In genomic region chr12:33333914-33334313, GRCm38 (mm10) we compare ENCODE assay signal across 8 mouse cellular contexts.
DNase-seq lines count a peak whose midpoint lies in the region; ATAC-seq and TF ChIP-seq lines count a peak whose summit lies in the region.

No protein-coding gene starts in this region.

- no peak overlapping the region for H3K4me2 ChIP-seq in heart, embryonic 13.5 days
- no peak overlapping the region for H3K4me2 ChIP-seq in kidney, postnatal 0 days (ENCODE audit: low read length)
- H3K4me2 ChIP-seq in liver, embryonic 11.5 days: 0 out of 2 replicates have a peak overlapping the region, but pooled peaks have one; percentile 9
- no peak overlapping the region for H3K4me2 ChIP-seq in stomach, embryonic 14.5 days (replicated peaks; ENCODE audit: low read depth, low read length)

- no peaks in the 10 kb centered on the region for H3K79me2 ChIP-seq in C2C12 (ENCODE audit: control insufficient read depth, insufficient read depth)

- no peak overlapping the region for H3K4me3 ChIP-seq in C2C12 (ENCODE audit: insufficient read depth, poor library complexity, severe bottlenecking)
- H3K4me3 ChIP-seq in heart, embryonic 13.5 days: no peak overlapping the region
- no peak overlapping the region for H3K4me3 ChIP-seq in kidney, postnatal 0 days (replicated peaks; ENCODE audit: low read depth, low read length)
- H3K4me3 ChIP-seq in liver, embryonic 11.5 days (ENCODE audit: low read depth, low read length): no peak overlapping the region
- no peak overlapping the region for H3K4me3 ChIP-seq in stomach, embryonic 14.5 days (ENCODE audit: low read depth, low read length)

- ATAC-seq in heart, embryonic 13.5 days (ENCODE audit: extremely low read depth, insufficient number of reproducible peaks, low FRiP score, low TSS enrichment): peak; percentile 19; the same call in 1 of the 2 replicates
- ATAC-seq in kidney, postnatal 0 days (replicated peaks; ENCODE audit: low FRiP score, low read depth): 0 out of 2 replicates have a peak, but pooled peaks have one; percentile 37
- ATAC-seq in liver, embryonic 11.5 days (replicated peaks; ENCODE audit: low FRiP score): peak; percentile 67
- ATAC-seq in stomach, embryonic 14.5 days (ENCODE audit: insufficient number of reproducible peaks, insufficient read depth, low FRiP score, low read depth): peak; percentile 68; the same call in 1 of the 2 replicates

- no peak overlapping the region for H3ac ChIP-seq in C2C12 (ENCODE audit: control insufficient read depth, insufficient read length, low read depth)

- H3K36me3 ChIP-seq in C2C12 (ENCODE audit: control insufficient read depth, insufficient read depth): no peaks in the 10 kb centered on the region
- H3K36me3 ChIP-seq in heart, embryonic 13.5 days: no peaks in the 10 kb centered on the region
- no peaks in the 10 kb centered on the region for H3K36me3 ChIP-seq in kidney, postnatal 0 days (ENCODE audit: insufficient read depth, low read length)
- H3K36me3 ChIP-seq in liver, embryonic 11.5 days (ENCODE audit: control insufficient read depth, insufficient read depth, low read length): no peaks in the 10 kb centered on the region
- no peaks in the 10 kb centered on the region; the same call in 1 of the 2 replicates for H3K36me3 ChIP-seq in stomach, embryonic 14.5 days (ENCODE audit: control insufficient read depth, insufficient read depth, low read length)

- H3K27ac ChIP-seq in heart, embryonic 13.5 days (replicated peaks): no peak overlapping the region
- no peak overlapping the region for H3K27ac ChIP-seq in kidney, postnatal 0 days
- peak overlapping the region; percentile 57 for H3K27ac ChIP-seq in liver, embryonic 11.5 days (ENCODE audit: low read depth, low read length)
- H3K27ac ChIP-seq in stomach, embryonic 14.5 days (ENCODE audit: low read length): no peak overlapping the region

- H3K79me3 ChIP-seq in C2C12 (ENCODE audit: low read depth): no peaks in the 10 kb centered on the region

- no peaks in the 10 kb centered on the region for H3K9me3 ChIP-seq in heart, embryonic 13.5 days
- H3K9me3 ChIP-seq in kidney, postnatal 0 days (replicated peaks; ENCODE audit: low read length): no peaks in the 10 kb centered on the region
- no peaks in the 10 kb centered on the region for H3K9me3 ChIP-seq in liver, embryonic 11.5 days (ENCODE audit: control insufficient read depth, low read length)
- H3K9me3 ChIP-seq in stomach, embryonic 14.5 days (ENCODE audit: control insufficient read depth, low read depth, low read length): no peaks in the 10 kb centered on the region

- WGBS in heart, embryonic 13.5 days: 19% methylated on average over 8 of the region's 8 CpGs
- 24% methylated on average over 8 of the region's 8 CpGs for WGBS in kidney, postnatal 0 days
- WGBS in liver, embryonic 11.5 days: 36% methylated on average over 8 of the region's 8 CpGs
- 25% methylated on average over 8 of the region's 8 CpGs for WGBS in stomach, embryonic 14.5 days

- peak; percentile 82 for TF ChIP-seq CTCF in C2C12 (IDR thresholded peaks at IDR 0.05; ENCODE audit: control insufficient read depth, insufficient read depth, insufficient read length)
- peak; percentile 97 for TF ChIP-seq CTCF in kidney, postnatal 0 days (IDR thresholded peaks at IDR 0.05; ENCODE audit: low read depth)

- H3K27me3 ChIP-seq in C2C12 (ENCODE audit: control insufficient read depth, insufficient read depth, insufficient read length): no peaks in the 10 kb centered on the region
- peaks cover 17% of the 10 kb centered on the region for H3K27me3 ChIP-seq in heart, embryonic 13.5 days (replicated peaks)
- H3K27me3 ChIP-seq in kidney, postnatal 0 days (ENCODE audit: insufficient read depth, low read length): no peaks in the 10 kb centered on the region
- H3K27me3 ChIP-seq in liver, embryonic 11.5 days (replicated peaks; ENCODE audit: control insufficient read depth, insufficient read depth, low read length): no peaks in the 10 kb centered on the region
- no peaks in the 10 kb centered on the region for H3K27me3 ChIP-seq in stomach, embryonic 14.5 days (ENCODE audit: control insufficient read depth, insufficient read depth, low read length)

- peak; percentile 93 for DNase-seq in brain, adult 2 months (ENCODE audit: low read depth, low spot score)
- DNase-seq in fibroblast of lung, adult 2 months (ENCODE audit: low read depth): peak; percentile 69
- peak; percentile 84 for DNase-seq in kidney, postnatal 0 days (ENCODE audit: low spot score)
- peak; percentile 67 for DNase-seq in liver, embryonic 11.5 days (ENCODE audit: low spot score)
- DNase-seq in neural tube, embryonic 10.5 days (ENCODE audit: extremely low spot score, low spot score): peak; percentile 86

- no peak overlapping the region for H3K9ac ChIP-seq in heart, embryonic 13.5 days
- H3K9ac ChIP-seq in kidney, postnatal 0 days (ENCODE audit: low read depth, low read length): no peak overlapping the region
- H3K9ac ChIP-seq in liver, embryonic 11.5 days (ENCODE audit: low read depth, low read length): peak overlapping the region; percentile 30; the same call in 1 of the 2 replicates
- no peak overlapping the region for H3K9ac ChIP-seq in stomach, embryonic 14.5 days (replicated peaks; ENCODE audit: low read depth, low read length)

- H3K4me1 ChIP-seq in heart, embryonic 13.5 days: peaks cover 26% of the 10 kb centered on the region
- H3K4me1 ChIP-seq in kidney, postnatal 0 days (replicated peaks; ENCODE audit: insufficient read depth, low read length): no peaks in the 10 kb centered on the region
- H3K4me1 ChIP-seq in liver, embryonic 11.5 days (replicated peaks; ENCODE audit: control insufficient read depth, insufficient read depth, low read length): peaks cover 22% of the 10 kb centered on the region
- 0 out of 2 replicates have a peak, but pooled peaks cover 4% of the 10 kb centered on the region for H3K4me1 ChIP-seq in stomach, embryonic 14.5 days (ENCODE audit: control insufficient read depth, insufficient read depth, low read length)

TF ChIP-seq in C2C12, 6 proteins besides CTCF, POLR2A, EP300 and RAD21:
- TF ChIP-seq USF1 (IDR thresholded peaks at IDR 0.05; ENCODE audit: low read depth): no peak
- no peak for TF ChIP-seq MYOG (IDR thresholded peaks at IDR 0.05; ENCODE audit: control insufficient read depth, extremely low read depth, insufficient read length)
- TF ChIP-seq CEBPB (IDR thresholded peaks at IDR 0.05; ENCODE audit: low read depth): no peak
- no peak for TF ChIP-seq MYOD1 (IDR thresholded peaks at IDR 0.05; ENCODE audit: control insufficient read depth, insufficient read length, low read depth)
- TF ChIP-seq MAX (IDR thresholded peaks at IDR 0.05): no peak
- no peak for TF ChIP-seq FOSL1 (IDR thresholded peaks at IDR 0.05; ENCODE audit: insufficient read depth, low read length, poor library complexity, severe bottlenecking)
